Mouse (Mus musculus) kidney, embryonic 15.5 days (tissue): ENCODE measurements around the gene Krt12. TPM values are rescaled to one million over a fixed set of nuclear protein-coding genes. Genes with fewer than 3 reads are reported as not detected.

Experiments used
- polyA plus RNA-seq: library from polyadenylated mRNA; unstranded; fragments of >200 nt; fragmentation: Nextera tagmentation; extraction: Ambion mirVana; gene quantifications from 2 replicates; pipeline ENCODE4 v1.2.1, GENCODE M21; 2015

Krt12 gene
- polyA plus RNA-seq, 1 experiment from 2014 or later = not detected

Other genes starting within 250 kb of the Krt12 start
- gene Smarce1, start 191.2 kb downstream of the Krt12 start, polyA plus RNA-seq = 243 and 249 TPM in 2 replicates
- gene Krt222, start 178.2 kb downstream of the Krt12 start, polyA plus RNA-seq = 0.45 and 0.49 TPM in 2 replicates
- gene Krt24, start 137.0 kb downstream of the Krt12 start, polyA plus RNA-seq = not detected in 2 replicates
- not detected in 2 replicates for gene Krt25, start 99.3 kb downstream of the Krt12 start, polyA plus RNA-seq
- 0.09 TPM in 1 of 2 replicates, not detected in the other for gene Krt26, start 84.3 kb downstream of the Krt12 start, polyA plus RNA-seq
- gene Krt27, start 71.2 kb downstream of the Krt12 start, polyA plus RNA-seq = not detected in 2 replicates
- gene Krt28, start 47.4 kb downstream of the Krt12 start, polyA plus RNA-seq = 0.10 and 0.31 TPM in 2 replicates
- 28.7 and 35.2 TPM in 2 replicates for gene Krt10, start 32.9 kb downstream of the Krt12 start, polyA plus RNA-seq
- gene Krt20, start 15.9 kb upstream of the Krt12 start, polyA plus RNA-seq = 1.2 and 1.7 TPM in 2 replicates
- gene Krt23, start 70.9 kb upstream of the Krt12 start, polyA plus RNA-seq = 19.9 and 20.3 TPM in 2 replicates
- gene Krt39, start 99.1 kb upstream of the Krt12 start, polyA plus RNA-seq = 0.32 and 0.43 TPM in 2 replicates
- not detected in 2 replicates for gene Krt40, start 120.9 kb upstream of the Krt12 start, polyA plus RNA-seq
- not detected in 2 replicates for gene Krtap3-3, start 128.6 kb upstream of the Krt12 start, polyA plus RNA-seq
- not detected in 2 replicates for gene Krtap3-2, start 134.6 kb upstream of the Krt12 start, polyA plus RNA-seq
- not detected in 2 replicates for gene Gm11939, start 137.2 kb upstream of the Krt12 start, polyA plus RNA-seq
- not detected in 2 replicates for gene Krtap3-1, start 144.4 kb upstream of the Krt12 start, polyA plus RNA-seq
- not detected in 2 replicates for gene Krtap1-5, start 158.8 kb upstream of the Krt12 start, polyA plus RNA-seq
- not detected in 2 replicates for gene Krtap1-4, start 161.4 kb upstream of the Krt12 start, polyA plus RNA-seq
- not detected in 2 replicates for gene Krtap1-3, start 169.1 kb upstream of the Krt12 start, polyA plus RNA-seq
- gene Krtap9-3, start 175.8 kb upstream of the Krt12 start, polyA plus RNA-seq = not detected in 2 replicates
- gene Gm11938, start 181.0 kb upstream of the Krt12 start, polyA plus RNA-seq = not detected in 2 replicates
- not detected in 2 replicates for gene Gm11937, start 187.9 kb upstream of the Krt12 start, polyA plus RNA-seq
- gene Krtap2-4, start 192.6 kb upstream of the Krt12 start, polyA plus RNA-seq = not detected in 2 replicates
- gene Gm11562, start 198.2 kb upstream of the Krt12 start, polyA plus RNA-seq = not detected in 2 replicates
- not detected in 2 replicates for gene Krtap4-1, start 206.0 kb upstream of the Krt12 start, polyA plus RNA-seq
- gene Krtap4-2, start 212.8 kb upstream of the Krt12 start, polyA plus RNA-seq = not detected in 2 replicates
- gene Krtap4-7, start 221.8 kb upstream of the Krt12 start, polyA plus RNA-seq = not detected in 2 replicates
- not detected in 2 replicates for gene Gm11555, start 228.0 kb upstream of the Krt12 start, polyA plus RNA-seq
- not detected in 2 replicates for gene Gm11563, start 236.7 kb upstream of the Krt12 start, polyA plus RNA-seq
- not detected in 2 replicates for gene Krtap4-6, start 243.7 kb upstream of the Krt12 start, polyA plus RNA-seq